Mouse (Mus musculus) right cerebral cortex, postnatal 10 days (tissue): ENCODE measurements around the gene Scyl1.

Experiments
- DNase-seq, 2 experiments: peaks; one replicate each; pipeline ENCODE4 v3.0.0; 2021; ENCODE audit warnings: low spot score in 2 of 2

Gene Scyl1

DNA sequence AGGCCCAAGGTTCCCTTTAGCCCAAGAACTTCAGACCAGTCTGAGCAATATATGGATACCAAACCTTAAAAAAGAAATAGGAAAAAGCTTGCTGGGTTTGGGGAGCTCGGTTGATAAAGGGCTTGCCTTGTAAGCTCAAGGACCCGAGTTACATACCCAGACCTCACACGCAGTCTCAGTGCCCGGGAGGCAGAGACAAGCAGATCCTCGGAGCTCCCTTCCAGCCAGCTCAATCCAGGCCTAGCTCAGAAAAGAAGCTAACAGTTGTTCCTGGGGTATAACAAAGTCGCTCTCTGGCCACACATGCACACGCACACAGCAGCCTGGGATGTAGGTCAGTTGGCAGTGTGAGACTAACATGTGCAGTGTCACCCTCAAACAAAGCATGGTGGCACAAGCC, 16.7 kb upstream of the Scyl1 start:
- DNase-seq = no peak

DNA sequence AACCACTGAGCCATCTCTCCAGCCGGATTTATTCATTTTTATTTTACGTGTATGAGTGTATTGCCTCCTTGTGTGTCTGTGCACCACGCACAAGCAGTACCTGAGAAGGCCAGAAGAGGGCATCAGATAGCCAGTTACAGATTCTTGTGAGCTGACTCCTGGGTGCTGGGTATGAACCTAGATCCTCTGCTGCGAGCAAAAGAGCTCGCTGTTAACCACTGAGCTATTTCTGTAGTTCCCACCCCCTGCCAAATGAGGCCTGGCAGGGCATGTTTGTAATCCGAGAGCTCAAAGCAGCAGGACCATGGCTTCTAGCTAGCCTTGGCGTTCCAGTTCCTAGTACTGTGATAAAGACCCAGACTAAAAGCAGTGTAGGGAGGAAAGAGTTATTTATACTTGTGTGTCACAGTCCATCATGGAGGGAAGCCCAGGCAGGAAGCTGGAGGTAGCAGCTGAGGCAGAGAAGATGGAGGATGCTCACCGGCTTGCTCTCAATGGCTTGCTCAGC, 16.0 kb upstream of the Scyl1 start:
- DNase-seq = peak; percentile 90

DNA sequence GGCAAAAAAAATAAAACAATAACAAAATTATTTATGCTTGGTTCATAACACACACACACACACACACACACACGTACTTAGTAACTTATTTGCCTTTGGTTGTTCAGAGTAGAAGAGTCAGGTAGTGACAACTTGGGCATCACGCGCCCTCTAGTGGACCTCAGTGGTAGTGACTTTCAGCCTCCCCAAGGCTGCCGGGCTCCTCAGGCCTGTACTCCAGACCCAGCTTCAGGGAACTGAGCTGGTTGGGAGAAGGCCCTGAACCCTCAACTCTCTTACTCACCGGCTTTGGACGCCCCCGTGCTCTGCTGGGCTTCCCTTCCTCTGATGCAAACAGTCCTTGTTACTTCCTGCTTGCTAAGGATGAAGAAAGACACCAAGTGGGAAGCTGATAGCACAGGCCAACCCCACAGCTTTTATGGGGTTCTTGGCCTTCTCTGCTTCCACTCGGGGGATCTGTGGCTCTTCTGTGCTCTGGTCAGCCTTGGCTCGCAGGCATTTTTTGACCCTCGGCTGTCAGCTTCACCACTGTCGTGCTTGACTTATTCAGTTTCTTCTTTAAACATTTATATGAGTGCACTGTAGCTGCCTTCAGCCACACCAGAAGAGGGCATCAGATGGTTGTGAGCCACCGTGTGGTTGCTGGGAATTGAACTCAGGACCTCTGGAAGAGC, 15.4 kb upstream of the Scyl1 start:
- DNase-seq = peak; percentile 87 to 91

DNA sequence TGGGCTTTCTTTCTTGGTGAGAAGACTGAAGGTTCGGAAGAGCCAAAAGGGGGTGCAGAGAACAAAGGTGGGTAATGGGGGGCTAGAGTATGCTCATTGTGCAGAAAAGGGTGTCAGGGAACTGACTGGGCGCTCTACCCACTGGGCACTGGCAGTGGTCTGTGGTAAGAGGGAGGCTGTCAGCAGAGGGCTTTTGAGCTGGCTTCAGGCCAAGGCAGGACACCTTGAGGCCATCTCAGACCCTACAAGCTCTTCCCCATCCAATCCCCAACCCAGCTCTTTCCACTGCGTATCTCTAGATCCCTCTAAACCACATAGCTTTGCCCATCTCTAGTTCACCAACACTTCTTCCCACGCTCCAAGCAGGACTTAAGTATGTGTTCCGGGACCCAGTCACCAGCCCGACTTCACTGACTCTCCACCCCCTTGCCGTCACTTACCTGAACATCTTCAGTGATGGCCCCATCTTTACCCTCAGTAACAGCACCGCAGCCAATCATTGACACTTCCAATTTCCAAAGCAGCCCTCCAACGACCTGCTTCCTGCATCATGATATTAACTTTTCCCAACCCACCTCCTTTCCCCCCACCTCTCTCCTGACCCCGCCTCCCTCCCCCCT, 13.8 kb upstream of the Scyl1 start:
- DNase-seq = no peak

DNA sequence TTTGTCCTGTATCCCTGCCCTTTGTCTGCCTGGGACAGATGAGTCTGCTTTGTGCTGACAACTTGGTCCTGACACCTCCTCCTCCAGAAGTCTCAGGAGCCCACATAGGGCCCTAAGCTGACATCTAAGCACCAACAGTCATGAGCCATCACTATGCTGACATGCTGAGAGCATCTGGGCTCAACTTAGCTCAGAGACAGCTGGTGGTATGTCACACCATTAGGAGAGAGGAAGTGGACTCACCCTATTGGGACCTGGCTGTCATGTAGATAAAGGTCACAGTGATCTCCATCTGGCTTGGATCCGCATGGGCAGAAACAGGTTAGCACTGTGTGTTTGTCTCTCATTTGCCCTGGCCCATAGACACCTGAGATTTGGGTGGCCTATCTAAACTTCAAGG, 10.9 kb upstream of the Scyl1 start:
- no peak for DNase-seq

DNA sequence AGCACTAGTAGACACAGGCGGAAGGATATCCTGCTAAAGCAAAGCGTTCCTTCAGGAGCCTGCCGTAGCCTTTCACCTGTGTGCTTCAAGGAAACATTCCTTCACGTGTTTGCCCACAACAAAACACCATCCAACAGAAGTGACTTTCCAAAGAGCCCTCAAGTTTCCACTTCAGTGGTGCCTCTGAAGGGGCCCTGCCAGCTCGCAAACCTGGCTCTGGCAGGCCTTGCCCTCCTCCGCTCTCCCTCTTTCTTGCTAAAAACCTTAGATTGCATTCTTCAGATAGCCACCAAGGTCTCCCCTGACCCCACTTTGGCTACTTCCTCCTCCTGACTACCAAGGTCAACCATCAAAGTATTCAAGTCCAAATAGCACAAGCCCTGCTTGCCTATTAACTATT, 10.3 kb upstream of the Scyl1 start:
- no peak for DNase-seq

DNA sequence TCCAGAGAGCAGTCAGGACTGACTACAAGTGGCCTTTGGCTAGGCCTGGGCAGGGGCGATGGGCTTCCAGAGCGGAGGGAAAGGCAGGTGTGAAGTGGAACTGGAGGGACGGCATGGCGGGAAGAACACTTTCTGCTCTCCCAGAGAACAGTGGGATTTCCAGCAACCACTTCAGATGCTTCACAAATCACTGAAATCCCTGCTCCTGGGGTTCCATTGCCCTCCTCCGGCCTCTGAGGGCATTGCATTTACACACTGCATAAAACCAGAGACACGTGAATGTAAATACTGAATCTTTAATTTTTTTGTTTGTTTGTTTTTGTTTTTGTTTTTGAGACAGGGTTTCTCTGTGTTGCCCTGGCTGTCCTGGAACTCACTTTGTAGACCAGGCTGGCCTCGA, 9.0 kb upstream of the Scyl1 start:
- DNase-seq = no peak

DNA sequence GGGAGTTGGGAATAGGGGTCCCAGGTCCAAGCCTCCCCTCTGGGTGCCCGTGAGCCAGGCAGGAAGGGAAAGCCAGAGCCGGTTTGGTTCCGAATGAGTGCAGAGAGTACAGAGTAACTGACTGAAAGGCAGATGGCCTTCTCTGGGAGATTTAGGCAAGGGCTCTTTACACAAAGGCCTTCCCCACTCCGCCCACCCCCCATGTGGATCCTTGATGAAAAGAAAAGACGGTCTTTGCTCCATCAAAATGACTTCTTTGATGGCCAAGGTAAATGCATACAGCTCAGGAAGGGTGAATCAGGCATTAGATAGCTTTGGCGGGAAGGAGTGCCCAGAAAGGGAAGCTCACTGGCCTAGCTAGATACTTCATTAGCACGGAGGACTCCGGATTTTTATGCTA, 7.1 kb upstream of the Scyl1 start:
- DNase-seq = no peak

DNA sequence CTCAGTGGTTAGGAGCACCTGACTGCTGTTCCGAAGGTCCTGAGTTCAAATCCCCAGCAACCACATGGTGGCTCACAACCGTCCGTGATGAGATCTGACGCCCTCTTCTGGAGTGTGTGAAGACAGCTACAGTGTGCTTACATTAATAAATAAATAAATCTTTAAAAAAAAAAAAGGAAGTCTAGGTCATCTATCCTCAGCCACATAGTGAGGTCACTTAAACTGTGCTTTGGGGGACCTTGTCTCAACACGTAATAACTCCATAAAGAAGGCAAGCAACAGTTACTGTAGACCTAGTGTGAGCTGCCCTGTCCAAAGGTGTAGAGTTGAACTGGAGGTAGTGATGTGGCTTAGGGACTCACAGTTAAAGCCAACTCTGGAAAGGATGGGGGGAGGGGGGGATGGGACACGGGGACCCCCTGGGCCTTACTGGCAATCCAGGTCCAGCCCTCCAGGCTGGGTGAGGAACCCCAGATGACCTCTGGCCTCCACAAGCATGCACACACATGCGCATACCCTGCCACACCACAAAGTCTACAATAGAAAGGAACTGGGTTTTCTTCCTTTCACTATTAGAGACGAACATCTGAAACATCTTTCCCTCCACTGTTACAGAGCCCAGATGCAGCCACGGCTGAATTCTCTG, 6.3 kb upstream of the Scyl1 start:
- DNase-seq = no peak

DNA sequence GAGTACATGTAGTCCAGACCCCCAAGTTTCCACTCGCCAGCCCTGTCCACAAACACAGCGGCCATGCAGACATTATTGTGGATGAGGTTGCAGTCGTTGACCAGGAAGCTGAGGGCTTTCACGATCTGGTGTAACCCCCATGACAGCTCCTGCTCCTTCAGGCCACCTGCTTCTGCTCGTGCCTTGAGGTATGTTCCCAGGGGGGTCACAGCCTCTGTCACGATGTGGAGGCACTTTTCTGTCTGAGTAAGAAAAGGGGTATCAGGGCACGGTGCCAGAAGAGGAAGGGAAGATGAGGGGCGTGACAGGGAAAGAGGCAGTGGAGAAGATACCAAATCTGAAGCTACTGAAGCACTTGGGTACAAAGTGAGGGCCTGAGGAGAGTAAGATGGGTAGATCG, 908 bp downstream of the Scyl1 start:
- DNase-seq = no peak

DNA sequence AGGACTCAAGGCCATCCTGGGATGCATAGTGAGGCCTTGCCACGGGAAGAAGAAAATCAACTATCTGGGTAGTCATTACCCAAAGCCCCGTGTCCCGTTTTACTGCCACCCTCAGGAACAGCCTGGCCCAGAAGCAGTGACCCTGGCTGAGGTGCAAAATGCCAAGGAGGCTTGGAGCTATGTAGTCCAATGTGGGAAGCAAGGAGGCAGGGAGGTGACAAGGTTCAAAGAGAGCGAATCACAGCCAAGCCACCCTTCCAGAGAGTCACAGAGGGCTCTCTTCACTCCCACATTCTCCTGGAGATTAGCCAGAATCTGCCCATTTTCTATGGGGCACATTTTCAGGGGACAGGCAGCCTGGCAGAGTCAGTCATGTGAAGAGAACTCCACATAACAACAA, 3.9 kb downstream of the Scyl1 start:
- no peak for DNase-seq

DNA sequence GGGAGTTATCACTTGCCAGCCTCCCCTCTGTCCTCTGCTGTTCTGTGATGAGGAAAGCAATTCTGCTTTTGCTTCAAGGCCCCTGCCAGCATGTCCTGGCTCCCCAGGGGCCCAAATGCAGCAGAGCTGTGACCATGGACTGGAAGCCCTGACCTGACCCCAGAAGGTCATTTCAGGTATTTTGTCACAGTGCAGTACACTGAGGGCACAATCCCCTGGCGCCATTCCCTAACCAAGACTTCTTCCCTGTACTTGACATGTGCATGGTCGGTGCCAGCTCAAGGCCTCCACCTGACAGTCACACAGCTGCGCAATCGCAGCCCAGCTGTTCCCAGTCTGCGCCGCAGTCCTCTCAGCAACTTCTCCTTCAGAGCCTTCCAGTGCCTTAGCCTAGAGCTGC, 8.1 kb downstream of the Scyl1 start:
- no peak for DNase-seq

DNA sequence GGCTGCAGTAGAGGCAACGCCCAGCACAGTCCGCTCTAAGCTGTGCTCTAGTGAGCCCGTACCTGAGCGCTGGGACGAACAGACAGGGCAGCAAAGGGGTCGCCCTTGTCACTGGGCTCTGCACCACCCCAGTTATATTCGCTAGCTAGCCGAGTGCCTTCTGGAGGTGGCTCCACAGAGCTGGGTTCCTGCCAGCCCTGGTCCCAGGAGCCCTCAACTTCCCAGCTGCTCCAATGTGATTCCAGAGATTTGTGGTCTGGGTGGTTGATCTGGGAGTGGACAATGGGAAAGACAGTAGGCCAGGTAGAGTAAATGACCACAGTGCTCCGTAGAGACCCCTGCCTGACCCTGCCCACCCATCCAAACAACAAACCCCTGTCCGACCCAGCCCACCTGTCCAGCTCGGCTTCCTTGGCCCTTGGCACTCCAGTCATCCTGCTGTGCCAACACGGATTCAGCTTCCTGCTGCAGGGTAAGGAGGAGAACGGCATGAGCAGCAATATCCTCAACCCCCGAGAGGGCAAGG, 12.3 kb downstream of the Scyl1 start:
- DNase-seq = no peak

DNA sequence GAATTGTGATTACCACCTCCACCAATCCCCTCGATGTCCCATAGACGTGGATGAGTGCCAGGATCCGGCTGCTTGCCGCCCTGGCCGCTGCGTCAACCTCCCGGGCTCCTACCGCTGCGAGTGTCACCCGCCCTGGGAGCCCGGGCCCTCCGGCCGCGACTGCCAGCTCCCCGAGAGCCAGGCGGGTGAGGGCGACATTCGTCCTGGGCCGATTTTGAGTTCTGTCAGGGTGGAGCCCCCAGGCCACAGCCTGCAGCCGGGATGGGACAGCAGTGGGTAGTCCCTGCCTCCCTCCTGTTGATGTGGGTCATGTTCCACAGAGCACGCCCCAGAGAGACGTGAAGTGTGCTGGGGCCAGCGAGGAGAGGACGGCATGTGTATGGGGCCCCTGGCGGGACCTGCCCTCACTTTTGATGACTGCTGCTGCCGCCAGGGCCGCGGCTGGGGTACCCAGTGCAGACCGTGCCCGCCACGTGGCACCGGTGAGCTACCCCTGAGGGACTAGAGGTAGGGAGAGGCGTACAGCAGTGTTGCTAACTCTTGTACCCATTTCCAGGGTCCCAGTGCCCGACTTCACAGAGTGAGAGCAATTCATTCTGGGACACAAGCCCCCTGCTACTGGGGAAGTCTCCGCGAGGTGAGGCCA, 14.1 kb downstream of the Scyl1 start:
- DNase-seq = no peak

DNA sequence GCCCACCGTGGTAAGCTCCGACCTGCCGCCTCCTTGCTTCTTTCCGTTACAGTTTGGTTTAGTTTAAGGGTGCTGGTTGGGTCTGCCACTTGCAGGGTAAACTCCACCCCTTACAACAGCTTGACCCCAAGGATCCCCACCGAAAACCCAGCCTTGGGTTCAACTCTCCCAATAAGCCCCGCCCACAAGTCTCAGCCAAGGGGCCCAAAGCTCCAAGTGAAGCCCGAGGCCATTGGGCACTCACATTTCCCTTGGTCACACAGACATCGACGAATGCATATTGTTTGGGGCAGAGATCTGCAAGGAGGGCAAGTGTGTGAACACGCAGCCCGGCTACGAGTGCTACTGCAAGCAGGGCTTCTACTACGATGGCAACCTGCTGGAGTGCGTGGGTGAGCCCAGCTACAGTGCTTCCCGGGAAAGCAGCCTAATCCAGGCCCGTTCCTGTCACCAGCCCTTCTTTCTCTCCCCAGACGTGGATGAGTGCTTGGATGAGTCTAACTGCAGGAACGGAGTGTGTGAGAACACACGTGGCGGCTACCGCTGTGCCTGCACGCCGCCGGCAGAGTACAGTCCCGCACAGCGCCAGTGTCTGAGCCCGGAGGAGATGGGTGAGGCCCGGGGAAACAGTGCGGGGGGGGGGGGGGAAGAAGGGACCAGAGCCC, 14.8 kb downstream of the Scyl1 start:
- DNase-seq = peak; percentile 88 to 93

DNA sequence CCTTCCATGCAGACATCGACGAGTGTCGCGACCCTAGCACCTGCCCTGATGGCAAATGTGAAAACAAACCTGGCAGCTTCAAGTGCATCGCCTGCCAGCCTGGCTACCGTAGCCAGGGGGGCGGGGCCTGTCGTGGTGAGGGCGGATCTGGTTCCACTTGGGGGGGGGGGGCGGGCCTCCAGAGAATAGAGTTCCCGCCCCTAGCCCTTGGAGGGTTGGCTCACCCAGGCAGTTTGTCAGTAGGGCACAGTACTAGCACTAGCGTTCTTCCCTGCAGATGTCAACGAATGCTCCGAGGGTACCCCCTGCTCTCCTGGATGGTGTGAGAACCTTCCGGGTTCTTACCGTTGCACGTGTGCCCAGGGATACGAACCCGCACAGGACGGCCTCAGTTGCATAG, 19.5 kb downstream of the Scyl1 start:
- no peak for DNase-seq

DNA sequence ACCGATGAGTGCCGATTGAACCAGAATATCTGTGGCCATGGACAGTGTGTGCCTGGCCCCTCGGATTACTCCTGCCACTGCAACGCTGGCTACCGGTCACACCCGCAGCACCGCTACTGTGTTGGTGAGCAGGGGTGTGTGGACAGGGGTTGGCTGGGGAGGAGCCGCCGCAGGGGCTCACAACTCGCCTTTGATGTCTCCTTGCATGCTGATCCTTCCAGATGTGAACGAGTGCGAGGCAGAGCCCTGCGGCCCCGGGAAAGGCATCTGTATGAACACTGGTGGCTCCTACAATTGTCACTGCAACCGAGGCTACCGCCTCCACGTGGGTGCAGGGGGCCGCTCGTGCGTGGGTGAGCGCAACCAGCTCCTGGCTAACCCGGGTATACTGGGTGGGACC, 20.3 kb downstream of the Scyl1 start:
- DNase-seq = no peak

DNA sequence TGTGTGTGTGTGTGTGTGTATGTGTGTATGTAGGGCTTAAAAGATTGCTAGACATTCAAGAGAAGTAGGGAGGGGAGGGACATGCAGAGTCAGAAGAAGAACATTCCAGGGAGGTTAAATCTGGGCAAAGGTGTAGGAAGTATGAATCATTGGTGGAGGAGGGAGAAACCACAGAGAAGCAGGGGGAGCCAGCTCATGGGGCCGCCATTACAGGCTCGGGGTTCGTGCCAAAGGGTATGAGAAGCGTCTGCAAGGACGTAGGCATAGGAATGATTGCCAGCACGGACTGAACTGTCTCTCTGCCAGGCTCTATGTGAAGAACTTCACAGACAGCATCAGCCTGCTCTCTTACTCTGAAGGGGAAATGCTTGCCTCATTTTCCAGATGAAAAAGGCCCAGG, 21.7 kb downstream of the Scyl1 start:
- no peak for DNase-seq

DNA sequence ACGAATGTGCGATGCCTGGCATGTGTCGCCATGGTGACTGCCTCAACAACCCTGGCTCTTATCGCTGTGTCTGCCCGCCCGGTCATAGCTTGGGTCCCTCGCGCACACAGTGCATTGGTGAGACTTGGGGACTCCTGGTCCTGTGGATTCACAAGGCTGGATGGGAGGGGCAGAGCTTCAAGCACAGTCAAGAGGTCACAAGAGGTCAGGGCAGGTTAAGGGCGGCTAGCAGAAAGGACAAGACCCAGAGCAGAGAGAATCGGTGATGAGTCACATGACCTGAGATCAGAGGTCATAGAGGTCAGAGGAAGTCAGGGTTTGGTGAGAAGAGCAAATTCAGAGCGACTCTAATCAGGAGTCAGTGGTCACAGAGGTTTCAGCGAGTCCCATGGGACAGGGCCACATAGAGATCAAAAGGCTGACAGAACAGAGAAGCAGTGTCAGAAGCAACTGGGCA, 24.3 kb downstream of the Scyl1 start:
- no peak for DNase-seq

DNA sequence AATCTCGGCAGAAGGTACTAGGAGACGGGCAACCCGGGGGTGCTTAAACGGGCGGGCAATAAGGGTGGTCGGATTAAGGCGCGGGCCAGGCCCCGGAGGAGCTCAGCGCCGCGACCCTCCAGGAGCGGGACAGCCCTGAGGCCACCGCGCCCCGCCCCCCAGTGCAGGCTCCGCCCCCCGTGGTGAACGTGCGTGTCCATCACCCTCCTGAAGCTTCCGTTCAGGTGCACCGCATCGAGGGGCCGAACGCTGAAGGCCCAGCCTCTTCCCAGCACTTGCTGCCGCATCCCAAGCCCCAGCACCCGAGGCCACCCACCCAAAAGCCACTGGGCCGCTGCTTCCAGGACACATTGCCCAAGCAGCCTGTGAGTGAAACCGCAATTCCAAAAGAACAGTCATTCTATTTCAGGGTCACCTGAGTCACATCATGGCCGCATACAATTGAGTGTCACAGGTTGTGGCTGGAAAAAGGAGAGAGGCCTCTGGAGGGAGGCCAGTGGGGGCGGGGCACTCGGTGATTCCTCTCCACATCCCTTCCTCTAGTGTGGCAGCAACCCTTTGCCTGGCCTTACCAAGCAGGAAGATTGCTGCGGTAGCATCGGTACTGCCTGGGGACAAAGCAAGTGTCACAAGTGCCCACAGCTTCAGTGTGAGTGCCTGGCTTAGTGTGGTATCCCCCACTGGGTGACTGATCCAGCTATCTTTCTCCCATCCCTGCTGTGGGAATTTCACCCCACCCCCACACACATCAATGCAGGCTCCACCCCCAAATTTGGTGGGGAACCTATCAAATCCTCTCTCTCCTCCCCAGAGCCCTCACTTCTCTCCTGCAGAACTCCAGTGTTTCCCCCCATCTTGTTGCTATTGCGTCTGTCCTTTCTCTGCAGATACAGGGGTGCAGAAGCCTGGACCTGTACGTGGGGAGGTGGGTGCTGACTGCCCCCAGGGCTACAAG, 25.2 kb downstream of the Scyl1 start:
- no peak for DNase-seq

DNA sequence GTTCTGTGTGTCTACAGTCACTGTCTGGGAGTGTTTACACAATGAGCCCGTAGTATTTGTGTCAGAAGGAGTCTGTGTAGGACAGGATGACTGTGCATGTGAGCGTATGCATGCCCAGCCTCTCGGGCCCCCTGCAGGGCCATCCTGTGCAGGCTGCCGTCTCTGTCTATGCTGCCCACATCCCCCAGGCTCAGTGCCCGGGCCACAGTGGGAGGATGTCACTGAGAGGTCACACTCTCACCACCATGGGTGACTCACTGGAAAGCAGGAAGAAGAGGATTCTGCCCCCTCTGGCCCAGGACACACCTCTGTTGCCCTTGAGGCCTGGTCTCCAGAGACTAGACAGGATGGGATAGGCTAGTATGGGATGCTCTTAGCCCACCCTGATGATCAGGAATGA, 27.6 kb downstream of the Scyl1 start:
- no peak for DNase-seq
